Mouse (Mus musculus): ENCODE data around the gene Mapk8ip1. TPM values are rescaled to one million over a fixed set of nuclear protein-coding genes. Genes with fewer than 3 reads are reported as not detected.
"Not testable (repeated sequence)": the region's sequence is repeated elsewhere in the genome, so short reads cannot be mapped to it uniquely, and the experiment has no call there.

The Mapk8ip1 gene
- total RNA-seq, 4 experiments from 2014 or later, result 3.4 to 4.6 (median 3.9) TPM

DNA sequence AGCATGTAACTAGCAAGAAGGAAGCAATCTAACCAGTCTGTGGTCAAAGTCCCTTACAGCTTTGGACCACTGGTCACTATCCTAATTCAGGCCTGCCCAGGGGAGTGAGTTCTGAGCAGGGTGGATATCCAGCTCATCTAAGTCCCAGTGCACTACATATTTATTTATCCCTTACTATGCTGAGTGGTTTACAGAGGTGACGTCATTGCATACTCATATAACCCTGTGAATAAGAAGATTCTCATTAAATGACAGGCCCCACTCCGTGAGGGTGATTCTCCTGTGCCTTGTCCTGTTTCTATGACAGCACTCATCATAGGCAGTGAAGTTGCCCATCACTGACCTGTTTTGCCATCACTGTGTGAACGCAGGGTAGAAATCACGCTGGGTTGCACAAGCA is 24.3 kb upstream of the Mapk8ip1 start:
- no peak for DNase-seq (ENCODE audit: low spot score)

DNA sequence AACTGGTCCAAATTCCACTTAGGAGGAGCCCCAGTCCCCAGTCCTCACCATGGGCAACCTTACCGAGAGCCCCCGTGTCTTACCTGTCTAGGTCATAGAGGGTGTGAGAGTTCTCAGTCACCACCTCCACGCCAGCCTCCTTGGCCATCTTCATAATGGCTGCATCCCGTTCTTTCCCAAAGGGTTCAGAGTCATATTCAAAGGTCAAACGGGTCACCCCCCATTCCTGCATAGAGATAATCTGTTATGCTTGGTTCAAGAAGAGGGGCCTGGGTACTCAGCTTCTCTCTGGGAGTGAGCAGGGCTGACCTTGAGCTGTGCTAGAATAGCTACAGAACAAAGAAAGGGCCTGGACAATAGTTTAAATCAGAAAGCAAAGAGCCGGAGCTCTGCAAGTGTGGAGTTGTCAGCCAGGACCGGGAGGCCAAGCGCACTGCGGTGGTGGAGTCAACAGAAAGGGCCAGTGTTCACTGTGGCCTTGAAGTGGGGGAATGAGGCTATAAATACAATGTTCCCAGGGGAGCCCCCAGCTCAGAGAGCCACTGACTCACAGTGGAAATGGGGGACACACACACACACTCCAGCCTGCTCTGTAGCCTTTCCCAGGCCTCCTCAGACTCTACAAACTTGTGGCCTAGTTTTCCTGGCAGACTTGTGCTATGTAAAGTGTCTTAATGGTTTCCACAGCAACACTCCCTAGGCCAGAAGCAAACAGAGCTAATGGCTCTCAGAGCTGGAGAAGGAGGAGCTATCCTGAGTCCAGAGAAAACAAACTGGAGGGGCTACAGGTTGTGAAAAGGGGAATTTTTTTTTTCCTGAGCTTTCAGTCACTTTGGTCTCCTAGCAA is 23.6 kb upstream of the Mapk8ip1 start:
- DNase-seq (ENCODE audit: low spot score), result peak; percentile 82

- DNase-seq (ENCODE audit: low spot score), result peak; percentile 95
These were observed 22.8 kb upstream of the Mapk8ip1 start for GRCm38 (mm10) chr2:92423702-92424461.

DNA sequence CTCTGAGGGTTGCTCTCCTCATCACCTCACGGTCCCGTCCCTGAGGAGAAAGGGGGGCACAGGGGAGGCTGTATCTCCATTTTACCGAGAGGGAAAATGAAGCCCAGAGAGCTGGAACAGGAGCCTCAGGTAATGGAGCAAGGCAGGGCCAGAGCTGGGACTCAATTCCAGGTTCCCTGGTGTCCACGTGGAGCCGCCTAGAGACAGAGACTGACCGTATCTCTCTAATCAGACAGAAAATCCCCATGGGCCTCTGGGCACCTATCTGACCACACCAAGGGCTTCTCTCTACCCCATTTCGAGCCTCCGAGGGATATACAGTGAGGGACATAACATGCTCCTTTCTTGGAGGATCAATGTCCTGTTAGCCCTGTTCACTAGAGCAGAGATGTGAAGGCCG is 22.1 kb upstream of the Mapk8ip1 start:
- no peak for DNase-seq (ENCODE audit: low spot score)

DNA sequence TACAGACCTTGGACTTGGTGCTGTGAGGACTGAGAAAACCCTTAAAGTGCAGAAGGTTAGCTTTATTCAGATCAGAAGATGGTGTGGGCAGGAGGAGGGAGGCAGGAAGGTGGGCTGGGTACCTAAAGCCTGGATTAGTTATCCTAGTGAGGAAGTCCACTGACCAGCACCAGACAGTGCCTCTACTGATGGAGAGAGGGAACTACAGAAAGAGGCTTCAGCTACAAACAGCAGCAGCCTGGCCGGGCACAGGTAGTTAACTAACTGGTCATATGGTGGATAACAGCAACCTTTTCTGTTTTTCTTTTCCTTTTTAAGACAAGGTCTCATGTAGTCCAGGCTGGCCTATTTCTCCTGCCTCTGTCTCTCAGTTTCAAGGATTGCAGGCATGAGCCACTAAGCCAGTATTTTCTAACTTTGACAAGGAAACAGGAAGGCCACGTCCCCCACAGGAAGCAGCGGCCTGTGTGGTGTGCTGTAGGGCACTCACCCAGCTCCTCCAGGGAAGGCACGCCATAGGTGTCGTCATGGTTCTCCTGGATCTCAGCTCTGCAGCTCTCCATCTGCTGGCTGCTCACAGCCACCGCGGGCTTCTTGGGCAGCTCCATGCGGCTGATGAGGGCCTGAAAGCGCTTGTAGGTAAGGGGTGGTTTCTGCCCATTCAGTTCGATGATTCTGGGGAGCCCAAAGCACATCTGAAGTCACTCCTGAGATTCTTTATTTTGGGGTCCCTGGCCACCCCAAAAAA is 21.5 kb upstream of the Mapk8ip1 start:
- no peak for DNase-seq (ENCODE audit: low spot score)

GRCm38 (mm10) chr2:92421723-92422387 is 20.8 kb upstream of the Mapk8ip1 start:
- no peak for DNase-seq (ENCODE audit: low spot score)

GRCm38 (mm10) chr2:92411705-92412104 is 10.6 kb upstream of the Mapk8ip1 start:
- DNase-seq (ENCODE audit: low spot score), result no peak

- no peak for DNase-seq (ENCODE audit: low spot score)
These were observed 7.4 kb upstream of the Mapk8ip1 start for GRCm38 (mm10) chr2:92408309-92409045.

- DNase-seq (ENCODE audit: low spot score), result no peak
These were observed 4.6 kb upstream of the Mapk8ip1 start for GRCm38 (mm10) chr2:92405687-92406086.

GRCm38 (mm10) chr2:92404737-92405136 is 3.7 kb upstream of the Mapk8ip1 start:
- DNase-seq (ENCODE audit: low spot score), result no peak

GRCm38 (mm10) chr2:92403776-92404319 is 2.8 kb upstream of the Mapk8ip1 start:
- DNase-seq (ENCODE audit: low spot score), result no peak

- DNase-seq (ENCODE audit: low spot score), result no peak
These were observed 1.7 kb upstream of the Mapk8ip1 start for GRCm38 (mm10) chr2:92402591-92403326.

GRCm38 (mm10) chr2:92400682-92401081 is 381 bp downstream of the Mapk8ip1 start:
- DNase-seq (ENCODE audit: low spot score), result no peak

GRCm38 (mm10) chr2:92399877-92400276 is 1.2 kb downstream of the Mapk8ip1 start:
- not testable (repeated sequence) for DNase-seq (ENCODE audit: low spot score)

GRCm38 (mm10) chr2:92397436-92397835 is 3.6 kb downstream of the Mapk8ip1 start:
- no peak for DNase-seq (ENCODE audit: low spot score)

GRCm38 (mm10) chr2:92395535-92395934 is 5.5 kb downstream of the Mapk8ip1 start:
- DNase-seq (ENCODE audit: low spot score), result no peak

- no peak for DNase-seq (ENCODE audit: low spot score)
These were observed 8.5 kb downstream of the Mapk8ip1 start for GRCm38 (mm10) chr2:92392318-92393264.

DNA sequence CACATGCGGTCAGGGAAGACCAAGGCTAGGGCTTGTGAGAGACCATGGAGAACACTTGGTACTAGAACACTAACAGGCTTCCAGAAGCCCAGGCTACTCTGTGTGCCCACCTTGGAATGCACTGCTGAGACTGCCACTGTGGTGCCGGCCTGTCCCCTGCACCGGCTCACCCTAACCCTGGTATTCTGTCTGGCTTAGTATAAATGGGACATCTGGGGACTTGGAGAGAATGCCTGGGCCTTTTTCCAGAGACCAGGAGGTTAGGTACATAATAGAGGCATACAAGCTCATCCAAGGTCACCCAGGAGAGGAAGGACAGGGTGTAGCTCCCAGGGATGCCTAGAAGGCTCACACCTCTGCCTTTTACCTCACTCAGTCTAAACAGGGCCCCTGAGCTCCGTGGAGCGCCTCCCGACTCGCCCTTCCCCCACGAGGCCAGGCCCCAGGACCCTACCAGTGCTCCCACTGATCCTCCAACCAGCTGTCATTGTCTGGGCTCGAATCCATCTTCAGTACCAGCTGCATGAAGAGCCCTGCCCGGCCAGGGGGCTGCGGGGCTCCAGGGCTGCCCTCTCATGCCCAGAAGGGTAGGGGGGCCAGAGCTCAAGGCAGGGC is 9.3 kb downstream of the Mapk8ip1 start:
- no peak for DNase-seq (ENCODE audit: low spot score)

Measured in heart, adult 8-10 months (tissue).